Mouse (Mus musculus) liver, embryonic 16.5 days (tissue): ENCODE results near the gene Rnd2. TPM values are rescaled to one million over a fixed set of nuclear protein-coding genes. Genes with fewer than 3 reads are reported as not detected.
A peak's percentile ranks its signal among the peaks of the same experiment; 100 is the strongest.
"Not testable (repeated sequence)": the region's sequence is repeated elsewhere in the genome, so short reads cannot be mapped to it uniquely, and the experiment has no call there.

Experiments used
- ATAC-seq: fragments of 200-750 bp; cut with Nextera tagmentation; 2 replicates; pipeline ENCODE4 v1.8.0; 2017; ENCODE audit warnings: low read depth, mild to moderate bottlenecking, moderate number of reproducible peaks, moderate library complexity
- H3K27ac ChIP-seq: fragments of 300-500 bp; sonication (generic); 2 replicates; pipeline ENCODE4 v1.5.1; 2014; ENCODE audit warnings: mild to moderate bottlenecking, low read length
- H3K27me3 ChIP-seq: fragments of 300-500 bp; sonication (generic); 2 replicates; pipeline ENCODE4 v1.6.1; 2014; ENCODE audit warnings: low read depth, low read length, mixed read lengths; ENCODE audit not compliant: control insufficient read depth, insufficient read depth
- H3K36me3 ChIP-seq: fragments of 300-500 bp; sonication (generic); 2 replicates; pipeline ENCODE4 v1.6.1; 2014; ENCODE audit warnings: mild to moderate bottlenecking; ENCODE audit not compliant: control insufficient read depth, insufficient read depth
- H3K4me1 ChIP-seq: fragments of 300-500 bp; sonication (generic); 2 replicates; pipeline ENCODE4 v1.6.1; 2014; ENCODE audit warnings: low read depth, low read length, mixed read lengths; ENCODE audit not compliant: control insufficient read depth
- H3K4me2 ChIP-seq: fragments of 300-500 bp; sonication (generic); 2 replicates; pipeline ENCODE4 v1.6.1; 2014; ENCODE audit warnings: low read depth, low read length, mixed read lengths
- H3K4me3 ChIP-seq: fragments of 300-500 bp; sonication (generic); 2 replicates; pipeline ENCODE4 v1.5.1; 2014; ENCODE audit warnings: low read depth, mild to moderate bottlenecking, low read length
- H3K9ac ChIP-seq: fragments of 300-500 bp; sonication (generic); 2 replicates; pipeline ENCODE4 v1.6.1; 2014; ENCODE audit warnings: low read depth, low read length
- H3K9me3 ChIP-seq: fragments of 300-500 bp; sonication (generic); replicated peaks from 2 replicates; pipeline ENCODE4 v1.6.1; 2016; ENCODE audit warnings: low read length; ENCODE audit not compliant: control insufficient read depth
- WGBS: fragments of 180-500 bp; shearing (Covaris S2); extraction: QIAGEN DNeasy Blood & Tissue Kit; methylation state at CpG from one replicate; pipeline ENCODE4 v1.1.7; 2014; ENCODE audit not compliant: insufficient replicate concordance; 5-methylcytosine and 5-hydroxymethylcytosine counted together
- polyA plus RNA-seq: library from polyadenylated mRNA; unstranded; fragments of >200 nt; fragmentation: Nextera tagmentation; extraction: Ambion mirVana; gene quantifications from 2 replicates; pipeline ENCODE4 v1.2.1, GENCODE M21; 2015

The Rnd2 gene
- polyA plus RNA-seq, 1 experiment from 2014 or later = 1.7 TPM

DNA sequence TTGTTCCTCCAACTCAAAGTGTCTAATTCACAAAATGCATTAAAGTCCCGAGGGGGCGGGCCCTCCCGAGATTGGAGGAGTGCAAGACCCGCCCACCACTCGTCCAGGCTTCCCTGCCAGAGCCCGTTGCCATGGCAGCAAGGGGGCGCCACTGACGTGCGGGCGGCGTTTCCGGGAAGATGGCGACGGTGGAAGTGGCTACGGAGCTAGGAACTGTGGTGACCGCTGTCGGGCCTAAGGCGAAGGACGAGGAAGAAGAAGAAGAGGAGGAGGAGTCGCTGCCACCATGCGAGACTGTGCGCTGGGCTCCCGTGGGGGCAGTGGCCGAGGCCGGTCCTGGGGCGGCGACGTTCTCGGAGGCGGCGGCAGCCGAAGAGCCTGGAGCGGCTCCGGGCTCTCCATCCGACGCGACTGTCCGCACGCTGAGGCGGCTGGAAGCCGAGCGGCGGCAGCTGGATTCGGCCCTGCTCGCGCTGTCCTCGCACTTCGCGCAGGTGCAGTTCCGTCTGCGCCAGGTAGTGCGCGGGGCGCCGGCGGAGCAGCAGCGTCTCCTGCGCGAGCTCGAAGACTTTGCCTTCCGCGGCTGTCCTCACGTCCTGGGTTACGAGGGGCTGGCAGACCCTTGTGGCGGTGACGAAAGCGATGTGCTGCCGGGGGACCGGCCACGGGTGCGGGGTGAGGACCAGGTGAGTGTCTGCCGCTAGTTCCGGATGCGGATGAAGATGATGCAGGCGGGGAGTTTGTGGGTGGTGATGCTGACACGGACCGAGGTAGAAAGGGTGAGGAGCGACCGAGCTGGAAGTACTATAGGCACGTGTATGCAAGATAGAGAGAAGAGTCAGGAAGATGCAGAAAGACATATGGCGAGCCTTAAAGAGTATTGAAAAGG, 39.6 kb upstream of the Rnd2 start, which contains the start of the genes Rundc1 and Ptges3l:
TSS of gene Rundc1 (plus strand) at position 161 of the 889 bp plus-strand sequence.
TSS of gene Ptges3l (minus strand) at position 409 of the 889 bp plus-strand sequence.
- peak; percentile 92 for ATAC-seq
- Histone ChIP-seq H3K9me3 (no peaks in the 10 kb centered on the region), H3K27me3 (no peaks in the 10 kb centered on the region), H3K4me1 (peaks cover 23% of the 10 kb centered on the region), H3K36me3 (peaks cover 5% of the 10 kb centered on the region; the same call in 1 of the 2 replicates), H3K4me2 (peak within 1 kb of the TSS; percentile 95), H3K27ac (peak within 1 kb of the TSS; percentile 80), H3K9ac (peak within 1 kb of the TSS; percentile 85), H3K4me3 (peak within 1 kb of the TSS; percentile 95)
- under 1% methylated on average over 81 of the region's 81 CpGs for WGBS

DNA sequence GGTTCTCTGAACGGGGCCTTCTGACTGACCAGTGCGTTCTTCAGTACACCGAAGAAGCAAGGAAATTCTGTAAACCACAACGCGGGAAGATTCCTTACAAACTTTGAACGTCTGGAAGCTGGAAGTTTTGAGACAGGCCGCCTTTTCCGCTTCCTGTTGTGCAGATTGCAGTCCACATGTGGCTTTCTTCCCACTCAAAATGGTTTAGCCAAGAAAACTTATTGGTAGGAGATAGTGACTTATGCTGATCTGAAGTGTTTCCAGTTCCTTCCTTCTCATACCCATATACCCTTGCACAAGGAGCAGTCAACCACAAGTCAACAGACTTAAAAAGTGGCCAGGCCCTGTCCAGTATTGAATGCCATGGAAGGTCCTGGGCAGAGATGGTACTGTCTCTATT, 38.6 kb upstream of the Rnd2 start:
- H3K9me3 ChIP-seq = no peaks in the 10 kb centered on the region
- peaks cover 23% of the 10 kb centered on the region for H3K4me1 ChIP-seq
- H3K27me3 ChIP-seq = no peaks in the 10 kb centered on the region
- H3K27ac ChIP-seq = no peak overlapping the region
- no peak for ATAC-seq
- WGBS = 43% methylated on average over 8 of the region's 8 CpGs
- peaks cover 9% of the 10 kb centered on the region for H3K36me3 ChIP-seq
- peak overlapping the region; percentile 21; the same call in 1 of the 2 replicates for H3K9ac ChIP-seq
- peak overlapping the region; percentile 95 for H3K4me3 ChIP-seq
- peak overlapping the region; percentile 95 for H3K4me2 ChIP-seq

DNA sequence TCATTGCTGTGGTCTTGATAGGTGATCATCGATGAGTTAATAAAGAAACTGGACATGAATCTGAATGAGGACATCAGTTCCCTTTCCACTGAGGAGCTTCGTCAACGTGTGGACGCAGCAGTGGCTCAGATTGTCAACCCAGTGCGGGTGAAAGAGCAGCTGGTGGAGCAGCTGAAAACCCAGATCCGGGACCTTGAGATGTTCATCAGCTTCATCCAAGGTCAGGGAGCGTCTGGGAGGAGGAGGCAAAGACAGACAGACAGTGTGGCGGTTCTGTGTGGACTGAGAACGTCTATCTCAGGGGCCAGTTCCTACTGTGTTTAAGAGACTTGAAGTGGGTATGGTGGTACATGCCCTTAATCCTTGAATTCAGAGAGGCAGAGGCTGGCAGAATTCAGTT, 33.5 kb upstream of the Rnd2 start:
- 78% methylated on average over 9 of the region's 9 CpGs for WGBS
- Histone ChIP-seq H3K27ac (no peak overlapping the region), H3K36me3 (peaks cover 13% of the 10 kb centered on the region), H3K9ac (no peak overlapping the region), H3K4me3 (no peak overlapping the region), H3K4me2 (no peak overlapping the region), H3K27me3 (no peaks in the 10 kb centered on the region), H3K9me3 (no peaks in the 10 kb centered on the region), H3K4me1 (peaks cover 4% of the 10 kb centered on the region)
- ATAC-seq = no peak

DNA sequence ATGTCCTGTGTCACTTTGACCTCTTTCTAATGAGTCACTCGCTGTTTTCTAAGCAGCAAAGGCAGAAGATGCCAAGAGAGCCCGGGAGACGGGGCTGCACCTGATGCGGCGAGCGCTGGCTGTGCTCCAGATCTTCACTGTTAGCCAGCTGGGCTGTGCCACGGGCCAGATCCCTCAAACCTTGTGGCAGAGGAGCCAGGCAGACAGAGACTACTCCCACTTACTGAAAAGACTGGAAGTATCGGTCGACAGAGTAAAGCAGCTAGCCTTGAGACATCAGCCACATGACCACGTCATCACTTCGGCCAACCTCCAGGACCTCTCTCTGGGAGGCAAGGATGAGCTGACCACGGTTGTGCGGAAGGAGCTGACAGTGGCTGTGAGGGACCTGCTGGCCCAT, 31.4 kb upstream of the Rnd2 start:
- no peak overlapping the region for H3K9ac ChIP-seq
- no peak overlapping the region for H3K27ac ChIP-seq
- H3K9me3 ChIP-seq = no peaks in the 10 kb centered on the region
- H3K36me3 ChIP-seq = peaks cover 13% of the 10 kb centered on the region
- no peaks in the 10 kb centered on the region for H3K4me1 ChIP-seq
- H3K27me3 ChIP-seq = no peaks in the 10 kb centered on the region
- H3K4me2 ChIP-seq = no peak overlapping the region
- no peak overlapping the region for H3K4me3 ChIP-seq
- WGBS = 87% methylated on average over 13 of the region's 13 CpGs
- ATAC-seq = no peak

DNA sequence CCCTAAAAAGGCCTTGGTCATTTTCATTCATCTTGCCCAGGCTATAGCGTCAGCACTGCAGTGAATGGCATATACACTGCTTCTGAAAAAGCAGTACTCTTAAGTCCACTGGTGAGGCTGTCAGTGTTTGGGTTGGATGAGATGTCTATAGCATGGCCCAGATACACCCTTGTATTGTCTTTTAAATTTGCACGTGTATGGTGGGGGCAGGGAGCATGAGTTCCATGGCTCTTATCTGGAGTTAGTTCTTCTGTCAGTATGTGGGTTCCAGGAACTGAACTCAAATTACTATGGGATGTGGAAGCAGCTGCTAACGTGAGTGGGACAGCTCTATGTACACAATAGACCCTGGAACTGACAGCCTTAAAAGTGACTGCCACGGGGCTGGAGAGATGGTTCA, 29.0 kb upstream of the Rnd2 start:
- no peak for ATAC-seq
- 45% methylated on average over 4 of the region's 4 CpGs for WGBS
- H3K27me3 ChIP-seq = no peaks in the 10 kb centered on the region
- no peak overlapping the region for H3K4me3 ChIP-seq
- H3K4me1 ChIP-seq = no peaks in the 10 kb centered on the region
- H3K9me3 ChIP-seq = no peaks in the 10 kb centered on the region
- no peak overlapping the region for H3K9ac ChIP-seq
- H3K4me2 ChIP-seq = no peak overlapping the region
- H3K36me3 ChIP-seq = peaks cover 4% of the 10 kb centered on the region; the same call in 1 of the 2 replicates
- no peak overlapping the region for H3K27ac ChIP-seq

DNA sequence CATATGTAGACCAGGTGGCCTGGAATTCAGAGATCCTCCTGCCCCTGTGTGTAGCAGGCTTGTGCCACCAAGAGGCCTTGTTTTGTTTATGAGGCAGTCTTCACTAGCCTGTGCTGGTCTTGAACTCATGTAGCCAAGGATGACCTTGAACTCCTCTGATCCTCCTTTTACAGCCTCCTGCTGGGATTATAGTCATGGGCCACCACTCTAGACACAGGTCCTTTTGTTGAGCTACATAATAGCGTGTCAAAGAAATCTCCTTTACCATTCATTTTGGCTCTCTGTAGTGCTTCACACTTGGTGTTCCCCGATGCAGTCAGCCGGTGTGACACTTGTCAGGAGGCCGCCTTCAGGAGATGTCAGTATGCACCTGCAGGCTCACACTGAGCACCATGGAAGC, 27.9 kb upstream of the Rnd2 start:
- Histone ChIP-seq H3K4me3 (no peak overlapping the region), H3K9ac (no peak overlapping the region), H3K36me3 (peaks cover 2% of the 10 kb centered on the region; the same call in 1 of the 2 replicates), H3K27me3 (no peaks in the 10 kb centered on the region), H3K4me2 (no peak overlapping the region), H3K27ac (no peak overlapping the region), H3K9me3 (no peaks in the 10 kb centered on the region), H3K4me1 (no peaks in the 10 kb centered on the region; the same call in 1 of the 2 replicates)
- ATAC-seq = no peak
- 76% methylated on average over 4 of the region's 4 CpGs for WGBS

DNA sequence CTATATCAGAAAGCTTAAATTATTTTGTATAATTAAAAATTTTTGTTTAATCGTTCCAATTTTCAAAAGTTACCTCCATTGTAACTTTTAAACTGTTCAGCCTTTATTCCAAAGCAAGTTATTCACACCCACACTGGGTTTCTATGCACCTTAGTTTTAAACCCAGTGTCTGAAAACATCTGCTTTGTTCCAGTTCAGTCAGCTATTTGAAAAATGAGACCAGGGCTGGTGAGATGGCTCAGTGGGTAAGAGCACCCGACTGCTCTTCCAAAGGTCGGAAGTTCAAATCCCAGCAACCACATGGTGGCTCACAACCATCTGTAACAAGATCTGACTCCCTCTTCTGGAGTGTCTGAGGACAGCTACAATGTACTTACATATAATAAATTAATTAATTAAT, 26.8 kb upstream of the Rnd2 start:
- H3K27me3 ChIP-seq, H3K4me3 ChIP-seq, H3K27ac ChIP-seq, H3K36me3 ChIP-seq, H3K9me3 ChIP-seq, H3K4me2 ChIP-seq, H3K9ac ChIP-seq, ATAC-seq, H3K4me1 ChIP-seq: not testable (repeated sequence)
- WGBS = 44% methylated on average over 3 of the region's 3 CpGs

DNA sequence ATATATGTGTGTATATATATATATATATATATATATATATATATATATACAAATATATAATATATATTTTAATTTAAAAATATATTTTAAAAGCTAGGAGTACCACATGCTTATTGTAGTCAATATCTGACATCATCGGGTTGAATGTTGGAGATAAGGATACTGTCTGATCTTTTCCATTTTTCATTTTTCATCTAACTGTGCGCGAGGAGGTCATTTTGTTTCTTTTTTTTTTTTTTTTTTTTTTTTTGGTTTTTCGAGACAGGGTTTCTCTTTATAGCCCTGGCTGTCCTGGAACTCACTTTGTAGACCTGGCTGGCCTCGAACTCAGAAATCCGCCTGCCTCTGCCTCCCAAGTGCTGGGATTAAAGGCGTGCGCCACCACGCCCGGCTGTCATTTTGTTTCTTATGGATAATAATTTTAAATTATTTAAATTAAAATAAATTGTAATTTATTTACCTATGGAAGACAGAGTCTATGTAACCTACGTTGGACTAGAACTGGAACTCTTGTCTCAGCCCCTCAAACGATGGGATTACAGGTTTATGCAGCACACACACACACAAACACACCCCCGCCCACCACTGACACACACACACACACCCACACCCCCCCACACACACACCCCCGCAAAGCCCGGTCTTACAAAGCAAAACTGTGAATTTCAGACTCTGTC, 23.2 kb upstream of the Rnd2 start:
- H3K9me3 ChIP-seq, H3K27me3 ChIP-seq, ATAC-seq: not testable (repeated sequence)
- 16% methylated on average over 14 of the region's 15 CpGs for WGBS
- peak overlapping the region; percentile 50; the same call in 1 of the 2 replicates for H3K27ac ChIP-seq
- H3K4me1 ChIP-seq = peaks cover 15% of the 10 kb centered on the region
- H3K36me3 ChIP-seq = peaks cover 18% of the 10 kb centered on the region
- peak overlapping the region; percentile 72 for H3K4me2 ChIP-seq
- peak overlapping the region; percentile 87 for H3K4me3 ChIP-seq
- peak overlapping the region; percentile 50 for H3K9ac ChIP-seq
